Mouse (Mus musculus): ENCODE data around the gene Gprc5a. TPM values are rescaled to one million over a fixed set of nuclear protein-coding genes. Genes with fewer than 3 reads are reported as not detected.

Gene Gprc5a
- polyA plus RNA-seq, 1 experiment: 0.05 TPM

- Histone ChIP-seq H3K27ac (ENCODE audit: insufficient read depth, low read length) (no peak overlapping the region), H3K27me3 (ENCODE audit: control insufficient read depth, insufficient read depth, low read length) (no peaks in the 10 kb centered on the region), H3K4me3 (replicated peaks; ENCODE audit: insufficient read depth, low read depth, low read length) (no peak overlapping the region), H3K4me1 (ENCODE audit: control insufficient read depth, insufficient read depth, low read length) (no peaks in the 10 kb centered on the region)
- no peak for DNase-seq
- WGBS: 56% methylated on average over 12 of the region's 12 CpGs
- TF ChIP-seq CTCF (IDR thresholded peaks at IDR 0.05; ENCODE audit: borderline replicate concordance, insufficient read depth, low read depth, low read length) (no peak), POLR2A (IDR thresholded peaks at IDR 0.05; ENCODE audit: borderline replicate concordance, insufficient read depth, low read length) (no peak)
Measured at GRCm38 (mm10) chr6:135092798-135093470, 27.5 kb downstream of the Gprc5a start.

DNA sequence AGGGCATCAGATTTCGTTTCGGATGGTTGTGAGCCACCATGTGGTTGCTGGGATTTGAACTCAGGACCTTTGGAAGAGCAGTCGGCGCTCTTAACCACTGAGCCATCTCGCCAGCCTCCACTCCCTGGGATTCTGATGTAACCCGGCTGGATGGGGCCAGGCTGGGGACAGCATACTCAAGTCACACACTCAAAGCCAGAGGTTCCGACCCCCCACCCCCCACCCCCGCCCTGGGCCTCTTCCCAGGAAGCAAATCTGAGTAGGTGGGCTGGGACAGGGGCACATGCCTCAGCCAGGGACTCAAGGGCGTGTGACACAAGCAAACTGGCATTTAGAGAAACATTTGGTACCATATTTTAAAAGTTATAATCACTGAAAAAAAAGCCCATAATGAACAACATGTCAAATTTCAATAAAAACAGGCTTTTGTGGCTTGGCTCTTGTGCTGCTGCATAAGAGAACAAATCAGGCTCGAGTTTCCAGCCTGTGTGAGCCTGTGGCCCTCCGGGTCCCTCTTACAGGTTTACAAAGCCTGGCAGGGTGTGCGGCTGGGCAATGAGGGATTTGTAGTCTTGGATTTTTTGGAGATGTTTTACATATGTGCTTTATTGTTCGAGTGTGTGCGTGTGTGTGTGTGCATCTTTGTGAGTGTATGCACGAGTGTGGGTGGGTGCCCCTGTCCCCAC lies 35.5 kb downstream of the Gprc5a start:
- DNase-seq: no peak
- no peak overlapping the region for H3K27ac ChIP-seq (ENCODE audit: insufficient read depth, low read length)
- no peaks in the 10 kb centered on the region for H3K4me1 ChIP-seq (ENCODE audit: control insufficient read depth, insufficient read depth, low read length)
- H3K4me3 ChIP-seq (replicated peaks; ENCODE audit: insufficient read depth, low read depth, low read length): no peak overlapping the region
- WGBS: 76% methylated on average over 15 of the region's 15 CpGs
- TF ChIP-seq POLR2A (IDR thresholded peaks at IDR 0.05; ENCODE audit: borderline replicate concordance, insufficient read depth, low read length): no peak
- TF ChIP-seq CTCF (IDR thresholded peaks at IDR 0.05; ENCODE audit: borderline replicate concordance, insufficient read depth, low read depth, low read length): no peak
- H3K27me3 ChIP-seq (ENCODE audit: control insufficient read depth, insufficient read depth, low read length): no peaks in the 10 kb centered on the region

GRCm38 (mm10) chr6:135102736-135103303 lies 37.4 kb downstream of the Gprc5a start:
- WGBS: 85% methylated on average over 5 of the region's 5 CpGs
- no peak overlapping the region for H3K27ac ChIP-seq (ENCODE audit: insufficient read depth, low read length)
- H3K4me3 ChIP-seq (replicated peaks; ENCODE audit: insufficient read depth, low read depth, low read length): no peak overlapping the region
- no peak for TF ChIP-seq POLR2A (IDR thresholded peaks at IDR 0.05; ENCODE audit: borderline replicate concordance, insufficient read depth, low read length)
- no peak for TF ChIP-seq CTCF (IDR thresholded peaks at IDR 0.05; ENCODE audit: borderline replicate concordance, insufficient read depth, low read depth, low read length)
- no peaks in the 10 kb centered on the region for H3K4me1 ChIP-seq (ENCODE audit: control insufficient read depth, insufficient read depth, low read length)
- no peak for DNase-seq
- no peaks in the 10 kb centered on the region for H3K27me3 ChIP-seq (ENCODE audit: control insufficient read depth, insufficient read depth, low read length)

- Histone ChIP-seq H3K4me3 (replicated peaks; ENCODE audit: insufficient read depth, low read depth, low read length) (no peak overlapping the region), H3K27ac (ENCODE audit: insufficient read depth, low read length) (no peak overlapping the region), H3K27me3 (ENCODE audit: control insufficient read depth, insufficient read depth, low read length) (no peaks in the 10 kb centered on the region), H3K4me1 (ENCODE audit: control insufficient read depth, insufficient read depth, low read length) (no peaks in the 10 kb centered on the region)
- TF ChIP-seq POLR2A (IDR thresholded peaks at IDR 0.05; ENCODE audit: borderline replicate concordance, insufficient read depth, low read length): no peak
- TF ChIP-seq CTCF (IDR thresholded peaks at IDR 0.05; ENCODE audit: borderline replicate concordance, insufficient read depth, low read depth, low read length): no peak
- 78% methylated on average over 6 of the region's 6 CpGs for WGBS
- DNase-seq: no peak
Measured at GRCm38 (mm10) chr6:135107014-135107413, 41.6 kb downstream of the Gprc5a start.

DNA sequence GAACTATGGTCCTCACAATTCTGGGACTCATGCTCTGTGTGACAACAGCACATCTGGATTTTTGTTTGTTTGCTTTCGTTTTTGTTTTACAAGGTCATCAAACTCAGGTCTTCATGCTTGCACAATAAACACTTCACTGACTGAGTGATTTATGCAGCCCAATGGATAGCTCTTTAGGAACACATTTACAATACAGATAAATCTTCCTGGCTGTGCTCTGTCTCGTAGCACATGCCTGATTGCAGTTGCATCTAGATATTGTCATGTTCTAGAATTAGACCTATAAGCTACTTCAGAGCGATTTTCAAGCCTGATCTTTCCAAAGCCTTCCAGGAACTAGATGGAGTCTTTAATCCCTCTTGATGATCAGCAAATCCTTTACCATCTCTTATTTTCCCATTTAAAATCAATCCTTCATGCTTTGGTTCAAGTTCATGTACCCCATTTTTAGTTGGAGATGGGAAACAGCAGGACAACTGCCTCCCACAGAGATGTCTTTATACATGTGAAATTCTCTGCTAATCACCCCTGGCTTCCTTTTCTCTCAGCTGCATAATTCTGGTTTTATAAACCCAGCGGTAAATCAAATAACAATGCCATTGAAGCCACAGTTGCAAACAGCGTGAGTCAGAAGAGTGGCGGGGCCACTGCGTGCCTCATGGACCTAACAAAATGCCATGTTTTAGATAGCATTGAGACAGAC lies 47.1 kb downstream of the Gprc5a start:
- WGBS: 24% methylated on average over 7 of the region's 7 CpGs
- no peak overlapping the region for H3K4me3 ChIP-seq (replicated peaks; ENCODE audit: insufficient read depth, low read depth, low read length)
- H3K27ac ChIP-seq (ENCODE audit: insufficient read depth, low read length): no peak overlapping the region
- DNase-seq: no peak
- no peaks in the 10 kb centered on the region for H3K27me3 ChIP-seq (ENCODE audit: control insufficient read depth, insufficient read depth, low read length)
- TF ChIP-seq POLR2A (IDR thresholded peaks at IDR 0.05; ENCODE audit: borderline replicate concordance, insufficient read depth, low read length) (no peak), CTCF (IDR thresholded peaks at IDR 0.05; ENCODE audit: borderline replicate concordance, insufficient read depth, low read depth, low read length) (no peak)
- H3K4me1 ChIP-seq (ENCODE audit: control insufficient read depth, insufficient read depth, low read length): no peaks in the 10 kb centered on the region

GRCm38 (mm10) chr6:135113114-135113436 lies 47.6 kb downstream of the Gprc5a start:
- Histone ChIP-seq H3K27ac (ENCODE audit: insufficient read depth, low read length) (no peak overlapping the region), H3K4me1 (ENCODE audit: control insufficient read depth, insufficient read depth, low read length) (no peaks in the 10 kb centered on the region), H3K4me3 (replicated peaks; ENCODE audit: insufficient read depth, low read depth, low read length) (no peak overlapping the region), H3K27me3 (ENCODE audit: control insufficient read depth, insufficient read depth, low read length) (no peaks in the 10 kb centered on the region)
- 14% methylated on average over 6 of the region's 6 CpGs for WGBS
- TF ChIP-seq POLR2A (IDR thresholded peaks at IDR 0.05; ENCODE audit: borderline replicate concordance, insufficient read depth, low read length): no peak
- no peak for TF ChIP-seq CTCF (IDR thresholded peaks at IDR 0.05; ENCODE audit: borderline replicate concordance, insufficient read depth, low read depth, low read length)
- no peak for DNase-seq

DNA sequence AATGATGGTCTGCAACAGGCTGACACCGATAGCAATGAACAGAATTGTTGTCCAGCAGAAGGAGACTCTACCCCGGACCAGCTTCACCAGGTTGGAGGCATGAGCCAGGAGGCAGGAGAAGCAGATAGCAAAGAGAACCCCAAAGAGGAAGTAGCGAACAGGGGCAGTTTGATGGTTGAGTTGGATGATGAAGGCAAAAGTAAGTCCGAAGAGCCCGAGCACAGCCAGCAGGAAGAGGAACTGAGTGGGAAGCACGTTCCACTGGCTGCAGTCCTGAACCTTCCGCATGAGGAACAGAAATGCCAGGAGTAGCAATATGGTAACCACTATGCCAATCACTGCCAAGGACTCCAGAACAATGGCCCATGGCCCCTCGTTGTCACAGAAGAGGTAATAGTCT lies 51.0 kb downstream of the Gprc5a start:
- Histone ChIP-seq H3K4me1 (ENCODE audit: control insufficient read depth, insufficient read depth, low read length) (no peaks in the 10 kb centered on the region), H3K27ac (ENCODE audit: insufficient read depth, low read length) (no peak overlapping the region), H3K4me3 (replicated peaks; ENCODE audit: insufficient read depth, low read depth, low read length) (no peak overlapping the region), H3K27me3 (ENCODE audit: control insufficient read depth, insufficient read depth, low read length) (no peaks in the 10 kb centered on the region)
- TF ChIP-seq CTCF (IDR thresholded peaks at IDR 0.05; ENCODE audit: borderline replicate concordance, insufficient read depth, low read depth, low read length) (no peak), POLR2A (IDR thresholded peaks at IDR 0.05; ENCODE audit: borderline replicate concordance, insufficient read depth, low read length) (no peak)
- no peak for DNase-seq
- WGBS: 93% methylated on average over 8 of the region's 8 CpGs
